Mouse (Mus musculus) bone marrow macrophage, adult 2 months (primary cell): ENCODE measurements around the gene Eif4ebp2.

ENCODE experiments used
- CTCF ChIP-seq: IDR thresholded peaks from 2 replicates; pipeline ENCODE4 v1.5.1; 2012; ENCODE audit warnings: low read depth, mild to moderate bottlenecking, low read length, moderate library complexity
- POLR2A ChIP-seq: IDR thresholded peaks from 2 replicates; pipeline ENCODE4 v1.6.1; 2012; ENCODE audit warnings: mild to moderate bottlenecking, low read depth, low read length, borderline replicate concordance

DNA sequence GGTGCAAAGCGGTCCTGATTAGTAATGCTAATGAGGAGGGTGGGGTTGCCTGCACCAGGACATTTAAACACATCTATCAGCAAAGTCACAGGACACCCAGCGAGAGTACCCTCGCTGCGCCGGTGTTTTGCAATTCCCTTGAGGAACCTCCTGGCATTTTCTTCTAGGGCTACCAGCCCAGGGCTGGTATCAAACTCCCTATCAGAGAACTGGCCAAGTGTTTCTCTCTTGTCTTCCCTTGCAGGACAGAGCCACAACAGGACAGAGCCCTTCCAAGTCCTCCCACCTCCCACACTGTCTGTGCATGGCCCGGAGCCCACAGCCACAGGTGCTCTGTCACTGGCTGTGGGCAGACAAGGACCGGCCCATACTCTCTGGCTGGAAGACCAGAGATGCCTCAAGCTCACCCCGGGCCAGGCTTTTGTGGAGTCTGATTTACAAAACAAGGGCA is 70.2 kb downstream of the Eif4ebp2 start:
- TF ChIP-seq CTCF: no peak
- no peak for TF ChIP-seq POLR2A
